Mouse (Mus musculus) olfactory bulb, adult 2 months (tissue): ENCODE results near the gene P2ry14.

Source experiments
- CTCF ChIP-seq: fragments of 200-500 bp; IDR thresholded peaks from 2 replicates; pipeline ENCODE4 v1.5.1; 2012; ENCODE audit warnings: low read depth, mild to moderate bottlenecking, low read length, moderate library complexity; ENCODE audit not compliant: insufficient read depth
- POLR2A ChIP-seq: fragments of 200-500 bp; IDR thresholded peaks from 2 replicates; pipeline ENCODE4 v1.6.1; 2012; ENCODE audit warnings: mild to moderate bottlenecking, low read depth, low read length, moderate library complexity; ENCODE audit not compliant: insufficient read depth

DNA sequence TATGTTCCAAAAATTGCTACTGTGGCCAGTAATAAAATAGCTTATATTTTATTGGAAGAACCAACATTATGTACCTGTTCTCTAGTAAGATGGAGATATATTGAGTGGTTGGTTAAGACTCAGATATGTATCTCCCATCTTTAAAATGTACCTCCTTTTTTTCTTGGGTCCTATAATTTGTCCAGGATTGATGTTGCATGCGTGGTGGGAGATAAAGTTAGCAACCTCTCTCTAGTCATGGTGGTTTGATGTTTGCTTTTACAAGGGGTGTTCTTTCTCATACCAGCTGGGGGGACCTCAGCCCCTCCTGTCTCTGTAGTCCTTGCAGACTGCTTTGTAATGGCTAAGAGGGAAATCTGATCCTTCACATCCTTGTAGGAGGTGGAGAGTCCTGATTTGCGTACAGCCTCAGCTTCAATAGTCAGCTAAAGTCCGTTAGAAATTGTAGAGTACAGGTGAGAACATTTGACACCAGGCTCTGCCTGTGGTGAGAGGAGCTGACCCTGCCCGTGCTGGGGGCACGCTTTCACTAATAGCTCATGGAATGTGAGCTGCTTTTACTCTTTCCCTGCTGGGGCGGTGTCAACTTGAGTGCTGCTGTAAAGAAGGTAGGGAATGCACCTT is 73.0 kb downstream of the P2ry14 start:
- TF ChIP-seq CTCF (no peak), POLR2A (no peak)
